Mouse (Mus musculus) cerebellum, adult 2 months (tissue): Measurements from ENCODE around the gene S1pr2.

Experiments
- CTCF ChIP-seq: fragments of 200-500 bp; IDR thresholded peaks from 2 replicates; pipeline ENCODE4 v1.5.1; 2011; ENCODE audit warnings: low read depth, mild to moderate bottlenecking, control low read depth, low read length, moderate library complexity, borderline replicate concordance; ENCODE audit not compliant: insufficient read depth
- POLR2A ChIP-seq: fragments of 200-500 bp; IDR thresholded peaks from 2 replicates; pipeline ENCODE4 v1.6.1; 2011; ENCODE audit warnings: low read length, control low read depth, borderline replicate concordance; ENCODE audit not compliant: insufficient read depth

DNA sequence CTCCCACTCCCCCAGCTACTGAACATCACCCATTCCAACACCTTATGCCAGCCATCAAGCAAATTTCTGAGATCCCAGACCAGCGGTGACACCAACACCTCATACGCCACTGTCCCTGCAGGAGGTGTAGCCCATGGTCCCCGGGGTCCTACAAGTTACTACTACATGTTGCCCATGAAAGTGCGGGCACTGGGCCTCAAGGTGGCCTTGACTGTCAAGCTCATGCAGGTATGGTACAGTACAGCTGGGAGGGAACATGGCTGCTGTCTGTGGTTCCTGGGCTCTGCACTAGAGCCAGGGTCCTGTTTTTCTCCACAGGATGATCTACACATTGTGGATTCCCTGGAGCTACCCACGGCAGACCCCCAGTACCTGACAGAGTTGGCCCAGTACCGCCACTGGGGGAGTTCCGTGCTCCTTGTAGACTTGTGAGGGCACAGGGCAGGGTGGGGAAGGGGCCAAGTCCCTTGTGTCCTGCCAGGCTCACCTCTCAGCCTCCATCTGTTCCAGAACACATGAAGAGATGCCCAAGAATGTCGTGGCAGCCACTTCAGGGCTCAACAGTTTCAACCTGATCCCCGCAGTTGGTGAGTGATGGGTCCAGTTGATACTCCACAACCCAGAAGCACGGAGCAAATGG, 30.9 kb upstream of the S1pr2 start:
- TF ChIP-seq POLR2A: no peak
- TF ChIP-seq CTCF: no peak
